Mouse (Mus musculus) left cerebral cortex, postnatal 4 days (tissue): ENCODE measurements around the gene Cebpb. TPM values are rescaled to one million over a fixed set of nuclear protein-coding genes. Genes with fewer than 3 reads are reported as not detected.
A peak's percentile ranks its signal among the peaks of the same experiment; 100 is the strongest.

Experiments
- DNase-seq: peaks from one replicate; pipeline ENCODE4 v3.0.0-alpha.2; 2022
- intact Hi-C: fragments of 180-260 bp; cut with DNase I; formaldehyde crosslinking; loops from one replicate; pipeline ENCODE4 v1.15.1; 2025
- total RNA-seq, 2 experiments: library from RNA; stranded (reverse); gene quantifications; 2 replicates each; pipeline ENCODE4 v1.2.3; 2021

Gene Cebpb
- total RNA-seq, 2 experiments from 2014 or later: 3.8 to 5.5 TPM

GRCm38 (mm10) chr2:167662713-167663112 lies 26.0 kb upstream of the Cebpb start:
- intact Hi-C loops: no loop called here

GRCm38 (mm10) chr2:167665972-167666713 lies 22.6 kb upstream of the Cebpb start:
- DNase-seq: no peak
- intact Hi-C loops: no loop called here

More at GRCm38 (mm10) chr2:167662713-167663112, 26.0 kb upstream of the Cebpb start:
- no peak for DNase-seq

- no peak for DNase-seq
- intact Hi-C loops: no loop called here
These were observed 20.3 kb upstream of the Cebpb start for GRCm38 (mm10) chr2:167668426-167668825.

- intact Hi-C loops: no loop called here
- no peak for DNase-seq
These were observed 19.3 kb upstream of the Cebpb start for GRCm38 (mm10) chr2:167669398-167669797.

DNA sequence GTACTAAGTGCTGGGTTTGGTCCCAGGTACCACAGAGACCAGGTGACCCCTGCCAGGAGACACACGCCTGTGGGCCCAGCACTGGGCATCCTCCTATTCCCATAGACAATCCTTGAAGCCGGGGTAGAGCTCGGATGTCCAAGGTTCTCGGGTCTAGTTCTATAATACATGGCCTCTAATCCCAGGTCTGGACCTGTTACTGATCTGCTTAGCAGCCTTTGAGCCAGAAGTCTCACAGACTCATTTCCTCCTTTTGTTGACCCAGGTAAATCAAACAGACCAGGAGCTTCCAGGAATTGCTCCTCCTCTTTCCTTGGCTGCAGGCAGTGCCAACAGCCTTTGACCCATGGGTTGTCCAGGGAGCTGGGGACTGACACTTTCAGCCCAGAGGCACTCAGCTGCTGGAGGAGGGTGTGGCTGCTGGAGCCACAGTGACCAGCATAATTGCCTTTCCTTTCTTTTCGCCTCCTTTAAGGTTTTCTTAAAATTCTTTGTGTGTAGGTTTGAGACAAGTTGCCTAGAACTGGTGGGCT lies 17.5 kb upstream of the Cebpb start:
- intact Hi-C loops: no loop called here
- DNase-seq: no peak

DNA sequence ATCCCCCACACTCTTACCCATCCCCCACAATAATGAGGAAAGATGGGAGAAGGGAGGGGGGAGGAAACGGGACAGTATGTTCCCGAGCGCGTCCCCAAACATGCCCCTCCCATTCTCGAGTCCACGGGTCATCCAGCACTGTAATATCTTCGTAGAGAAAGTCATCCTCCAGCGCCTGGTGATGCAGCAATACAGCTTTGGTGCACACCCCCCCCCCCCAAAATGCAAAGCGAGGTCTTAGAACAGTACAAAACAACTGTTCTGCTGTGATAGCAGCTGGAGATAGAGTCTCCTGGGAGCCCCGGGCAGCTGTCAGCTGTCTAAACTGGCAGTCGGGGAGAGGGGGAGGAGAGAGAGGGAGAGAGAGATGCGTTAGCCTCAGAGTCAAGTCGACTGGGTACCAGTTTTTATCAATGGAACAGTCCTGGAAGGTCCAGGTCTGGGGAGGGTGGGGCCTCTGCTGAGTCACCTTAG lies 16.5 kb upstream of the Cebpb start:
- intact Hi-C loops: no loop called here
- peak; percentile 50 for DNase-seq

GRCm38 (mm10) chr2:167675120-167675909 lies 13.4 kb upstream of the Cebpb start:
- intact Hi-C loops: loop anchor here (5.0 kb wide), 1 partner anchor 138 kb away; the partner anchor contains the start of gene Snai1
- no peak for DNase-seq

GRCm38 (mm10) chr2:167678600-167678999 lies 10.1 kb upstream of the Cebpb start:
- intact Hi-C loops: loop anchor here (5.0 kb wide), 1 partner anchor 141 kb away; the partner anchor contains the start of gene Snai1
- no peak for DNase-seq

- intact Hi-C loops: loop anchor here (5.0 to 10.0 kb wide), 2 partner anchors 143 to 315 kb away; partner anchors contain the start of gene Snai1
- peak; percentile 87 for DNase-seq
These were observed 8.7 kb upstream of the Cebpb start for GRCm38 (mm10) chr2:167679902-167680430.

DNA sequence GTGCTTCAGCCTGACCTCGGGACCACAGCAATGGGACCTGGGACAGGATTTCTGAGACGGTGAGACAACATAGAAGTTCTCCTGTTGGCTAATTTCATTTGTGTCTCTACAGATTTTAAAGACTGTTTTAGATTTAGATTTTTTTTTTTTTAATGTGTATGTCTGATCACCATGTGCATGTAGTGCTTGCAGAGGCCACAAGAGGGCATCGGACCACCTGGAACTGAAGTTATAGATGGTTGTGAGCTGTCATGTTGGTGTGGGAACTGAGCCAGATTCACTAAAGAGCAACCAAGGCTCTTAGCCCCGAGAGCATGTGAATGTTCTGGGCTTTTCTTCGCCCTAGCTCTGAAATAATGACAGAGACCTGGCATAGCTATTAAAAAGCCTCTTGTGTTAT lies 8.1 kb upstream of the Cebpb start:
- intact Hi-C loops: loop anchor here (10.0 kb wide), 1 partner anchor 314 kb away; no protein-coding TSS in a partner anchor
- DNase-seq: peak; percentile 66

GRCm38 (mm10) chr2:167683721-167684120 lies 5.0 kb upstream of the Cebpb start:
- no peak for DNase-seq
- intact Hi-C loops: loop anchor here (10.0 kb wide), 1 partner anchor 311 kb away; no protein-coding TSS in a partner anchor

DNA sequence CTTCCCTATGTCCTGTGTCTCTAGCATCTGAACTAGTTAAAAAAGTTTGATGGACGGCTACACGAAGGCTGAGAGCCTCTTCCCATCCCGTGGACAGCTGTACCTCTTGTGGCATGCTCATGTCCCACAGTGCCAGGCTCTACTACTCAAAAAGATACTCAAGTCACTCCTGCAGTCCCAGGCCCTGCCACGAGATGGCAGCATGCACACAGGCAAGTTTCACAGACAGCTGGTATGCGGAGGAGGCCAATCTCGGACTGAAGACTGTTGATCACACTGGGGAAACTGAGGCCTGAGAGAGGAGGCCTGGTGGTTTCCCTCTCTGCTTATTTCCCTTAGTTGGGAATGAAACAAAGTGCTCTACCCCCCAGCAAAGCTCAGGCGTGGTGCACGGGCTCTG lies 3.6 kb upstream of the Cebpb start:
- peak; percentile 96 for DNase-seq
- intact Hi-C loops: loop anchor here (10.0 kb wide), 1 partner anchor 310 kb away; no protein-coding TSS in a partner anchor

DNA sequence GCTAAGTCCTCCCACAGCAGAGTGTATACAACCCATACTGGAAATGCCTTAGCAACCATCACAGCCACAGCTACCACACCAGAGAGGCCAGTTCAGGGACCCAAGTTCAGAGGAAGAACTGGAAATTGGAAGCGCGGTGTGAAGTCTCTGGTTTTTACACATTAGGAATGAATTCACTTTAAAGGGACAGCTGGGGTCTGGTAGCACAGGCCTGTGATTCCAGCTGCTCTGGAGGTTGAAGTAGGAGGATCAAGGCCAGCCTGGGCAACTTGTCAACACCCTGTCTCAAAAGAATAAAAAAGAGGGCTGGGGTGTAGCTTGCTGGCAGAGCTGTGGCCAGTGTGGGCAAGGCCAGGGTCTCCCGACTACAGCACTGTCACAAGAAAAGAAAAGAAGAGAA lies 2.9 kb upstream of the Cebpb start:
- intact Hi-C loops: loop anchor here (10.0 kb wide), 1 partner anchor 309 kb away; no protein-coding TSS in a partner anchor
- no peak for DNase-seq

DNA sequence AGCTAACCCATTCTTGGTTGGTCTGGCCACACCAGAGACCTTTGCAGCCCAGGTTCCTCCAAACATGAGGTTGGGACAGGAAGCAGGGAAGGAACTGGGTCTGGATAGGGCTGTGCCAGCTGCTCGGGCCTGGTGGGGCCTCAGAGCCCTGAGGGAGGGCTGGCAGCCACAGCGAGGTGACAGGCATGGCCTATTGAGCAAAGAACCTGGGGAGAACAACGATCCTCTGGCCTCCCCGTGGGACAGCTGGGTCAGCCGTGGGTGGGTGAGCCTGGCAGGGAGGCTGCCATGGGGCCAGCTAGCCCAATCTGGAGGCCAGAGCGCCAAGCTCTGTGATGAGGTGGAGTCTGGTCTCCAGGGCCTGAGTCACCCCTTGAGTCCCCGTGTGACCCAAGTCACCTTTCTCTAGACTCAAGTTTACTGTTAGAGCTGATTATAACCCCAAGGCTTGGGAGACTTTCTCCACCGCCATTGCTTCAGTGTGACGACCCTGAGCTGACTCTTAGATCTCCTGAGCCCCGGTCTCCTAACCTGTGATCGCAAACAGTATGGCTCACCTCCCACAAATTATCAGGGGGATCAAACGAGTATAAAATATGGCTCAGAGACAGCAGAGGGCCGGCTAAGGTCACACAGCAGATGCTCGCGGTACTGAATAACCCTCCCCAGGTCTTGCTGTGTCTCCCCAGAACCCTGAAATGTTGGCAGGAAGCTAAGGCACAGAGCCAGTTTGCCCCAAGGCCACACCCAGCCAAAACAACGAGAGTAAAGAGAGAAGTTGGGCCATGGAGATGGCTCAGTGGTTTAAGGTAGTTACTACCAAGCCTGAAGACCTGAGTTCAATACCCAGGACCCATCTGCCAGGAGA lies 2.1 kb upstream of the Cebpb start:
- DNase-seq: no peak
- intact Hi-C loops: loop anchor here (10.0 kb wide), 1 partner anchor 308 kb away; no protein-coding TSS in a partner anchor

DNA sequence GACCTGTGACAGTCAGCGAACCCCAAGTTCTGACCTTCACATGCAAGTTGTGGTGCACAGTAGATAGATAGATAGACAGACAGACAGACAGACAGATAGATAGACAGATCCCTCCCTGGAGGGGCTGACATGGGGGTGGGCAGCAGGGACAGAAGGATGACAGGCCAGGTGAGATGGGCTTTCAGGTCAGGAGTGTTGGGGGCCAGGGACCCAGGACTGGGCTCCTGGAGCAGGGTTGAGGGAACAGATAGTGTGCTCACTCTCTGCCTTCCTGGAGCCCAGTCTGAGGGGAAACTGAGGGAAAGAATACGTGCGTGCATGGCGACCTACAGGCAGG lies 1.5 kb upstream of the Cebpb start:
- DNase-seq: no peak
- intact Hi-C loops: loop anchor here (10.0 kb wide), 1 partner anchor 308 kb away; no protein-coding TSS in a partner anchor

GRCm38 (mm10) chr2:167687651-167688101 lies 1.0 kb upstream of the Cebpb start:
- no peak for DNase-seq

DNA sequence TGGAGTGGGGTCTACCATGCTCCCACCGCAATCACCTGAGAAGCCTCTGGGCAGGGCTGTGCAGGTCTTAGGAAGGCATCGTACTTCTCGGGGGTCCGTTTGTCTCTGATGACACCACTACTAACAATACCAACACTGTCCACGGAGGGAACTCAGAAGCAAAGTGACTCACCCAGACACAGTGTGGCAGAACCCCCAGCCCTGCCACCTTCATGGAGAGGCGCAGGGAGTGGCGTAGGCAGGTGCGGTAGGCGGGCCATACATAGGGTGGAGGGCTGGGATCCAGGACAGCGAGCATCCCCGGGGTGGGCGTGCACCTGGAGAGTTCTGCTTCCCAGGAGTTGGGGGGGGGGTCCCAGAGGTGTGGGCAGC lies 603 bp upstream of the Cebpb start:
- DNase-seq: no peak

More at GRCm38 (mm10) chr2:167687651-167688101, 1.0 kb upstream of the Cebpb start:
- intact Hi-C loops: loop anchor here (2.0 to 10.0 kb wide), 2 partner anchors 207 to 307 kb away; no protein-coding TSS in a partner anchor

GRCm38 (mm10) chr2:167689501-167690218 lies 945 bp downstream of the Cebpb start, which contains the start of gene Tmem189:
Gene Tmem189, minus strand, starts transcription at chr2:167689822.
- DNase-seq: peak; percentile 37
- intact Hi-C loops: loop anchor here (2.0 to 10.0 kb wide), 2 partner anchors 205 to 305 kb away; no protein-coding TSS in a partner anchor

More for the DNA sequence above, 603 bp upstream of the Cebpb start:
- intact Hi-C loops: loop anchor here (2.0 to 10.0 kb wide), 2 partner anchors 207 to 307 kb away; no protein-coding TSS in a partner anchor
